Mouse (Mus musculus): ENCODE data around the gene Gapvd1.

The Gapvd1 gene

GRCm38 (mm10) chr2:34708675-34709074 is 46.4 kb downstream of the Gapvd1 start:
- DNase-seq, result no peak

GRCm38 (mm10) chr2:34696592-34696991 is 58.4 kb downstream of the Gapvd1 start:
- DNase-seq, result no peak

GRCm38 (mm10) chr2:34692861-34693260 is 62.2 kb downstream of the Gapvd1 start:
- DNase-seq, result no peak

- no peak for DNase-seq
Measured at GRCm38 (mm10) chr2:34684076-34684870, 70.8 kb downstream of the Gapvd1 start.

- no peak for DNase-seq
Measured at GRCm38 (mm10) chr2:34677976-34678375, 77.1 kb downstream of the Gapvd1 start.

DNA sequence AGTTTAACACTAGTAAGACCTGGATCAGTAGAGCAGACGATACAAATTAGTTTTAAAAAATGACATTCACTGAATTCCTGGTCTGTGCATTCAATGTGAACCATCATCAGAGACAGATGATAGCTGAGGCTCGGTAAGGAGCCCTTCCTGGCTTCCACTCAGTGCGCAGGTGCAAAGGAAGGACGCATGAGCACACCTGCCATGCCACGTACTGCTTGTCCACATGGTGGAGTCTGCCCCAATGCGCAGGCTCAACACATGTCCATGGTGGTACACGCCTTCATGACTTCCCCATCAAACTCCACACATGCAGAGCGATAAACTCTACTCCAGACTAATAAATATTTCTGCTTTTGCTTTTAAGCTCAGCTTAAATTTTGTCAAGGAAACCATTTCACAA is 78.0 kb downstream of the Gapvd1 start:
- DNase-seq, result no peak

DNA sequence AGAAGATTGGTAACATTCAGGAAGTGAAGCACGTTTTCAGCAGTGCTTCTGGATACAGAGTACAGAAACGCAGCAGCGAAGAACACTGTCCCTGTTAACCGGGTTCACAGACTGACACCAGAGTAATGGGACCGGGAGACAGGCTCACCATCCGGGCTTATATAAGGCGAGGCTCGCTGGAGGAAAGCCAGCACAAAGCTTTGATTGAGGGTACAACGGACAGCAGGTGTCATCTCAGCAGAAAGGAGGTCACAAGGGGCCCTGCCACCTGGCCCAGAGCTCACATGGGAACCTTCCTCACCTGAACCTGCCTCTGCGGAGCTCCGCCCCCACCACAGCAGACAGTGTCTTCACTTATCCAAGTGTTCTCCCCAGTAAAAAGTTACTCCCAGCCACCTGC is 81.2 kb downstream of the Gapvd1 start:
- DNase-seq, result no peak

DNA sequence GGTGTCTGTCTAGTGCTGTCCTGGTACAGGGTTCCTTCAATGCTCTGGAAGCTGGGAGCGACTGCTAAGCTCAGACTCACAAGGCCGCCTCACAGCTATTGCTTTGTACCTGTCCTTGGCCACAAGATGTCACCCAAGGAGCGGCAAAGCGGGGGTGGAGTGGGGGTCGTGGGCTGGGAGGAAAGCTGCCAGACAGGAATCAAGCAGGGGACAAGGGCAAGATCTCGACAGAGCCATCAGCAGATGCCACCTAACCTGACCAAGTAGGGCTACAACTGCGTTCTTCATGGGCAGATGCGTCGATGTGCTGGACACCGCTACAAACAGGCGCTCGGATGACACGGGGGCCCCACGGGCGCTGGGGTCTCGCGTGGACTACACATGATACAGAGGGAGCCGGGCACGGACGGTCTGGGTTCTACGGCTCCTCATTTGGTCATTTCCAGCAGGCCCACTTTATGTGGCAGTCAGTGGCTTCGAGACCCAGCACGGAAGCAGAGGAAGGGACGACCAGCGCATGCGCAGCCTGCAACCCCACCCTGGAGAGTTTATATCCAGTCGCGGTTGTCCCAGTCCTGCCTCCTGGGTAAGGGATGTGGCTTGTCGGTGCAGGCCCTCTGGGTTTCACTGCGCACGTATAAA is 83.5 kb downstream of the Gapvd1 start:
- DNase-seq, result peak; percentile 25 to 32

DNA sequence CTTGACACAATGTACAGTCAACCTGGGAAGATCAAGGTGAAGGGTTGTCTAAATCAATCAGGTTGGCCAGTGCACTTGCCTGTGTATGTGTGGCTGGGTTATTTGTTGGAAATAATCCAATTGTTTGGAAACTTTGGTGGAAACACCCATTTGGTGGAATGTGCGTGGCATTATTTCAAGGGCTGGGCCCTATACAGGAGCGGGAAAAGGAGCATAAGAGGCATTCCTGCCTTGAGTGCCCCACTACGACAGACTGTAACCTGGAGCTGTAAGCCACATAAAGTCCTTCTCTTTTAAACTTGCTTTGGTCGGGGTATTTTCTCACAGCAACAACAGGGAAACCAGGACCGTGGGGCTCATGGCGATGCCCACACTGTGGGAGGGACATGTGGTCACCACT is 84.6 kb downstream of the Gapvd1 start:
- no peak for DNase-seq

- DNase-seq, result no peak
Measured at GRCm38 (mm10) chr2:34669203-34669746, 85.8 kb downstream of the Gapvd1 start.

GRCm38 (mm10) chr2:34668440-34669191 is 86.4 kb downstream of the Gapvd1 start:
- DNase-seq, result no peak

- no peak for DNase-seq
Measured at GRCm38 (mm10) chr2:34667820-34668219, 87.2 kb downstream of the Gapvd1 start.

GRCm38 (mm10) chr2:34647410-34647809 is 107.6 kb downstream of the Gapvd1 start:
- DNase-seq, result no peak

DNA sequence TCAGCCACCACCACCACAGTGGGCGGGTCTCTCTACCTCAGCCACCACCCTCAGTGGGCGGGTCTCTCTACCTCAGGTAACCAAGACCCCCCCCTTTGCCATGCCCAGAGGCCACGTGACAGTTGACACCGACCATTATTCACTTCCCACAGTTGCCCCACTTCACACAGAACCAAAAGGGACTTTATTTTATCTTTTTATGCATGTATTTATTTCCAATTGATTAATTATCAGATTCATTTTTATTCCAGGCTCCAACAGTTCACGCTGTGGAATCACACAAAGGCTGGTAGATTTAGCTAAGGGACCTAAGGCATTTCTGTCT is 108.5 kb downstream of the Gapvd1 start:
- no peak for DNase-seq

DNA sequence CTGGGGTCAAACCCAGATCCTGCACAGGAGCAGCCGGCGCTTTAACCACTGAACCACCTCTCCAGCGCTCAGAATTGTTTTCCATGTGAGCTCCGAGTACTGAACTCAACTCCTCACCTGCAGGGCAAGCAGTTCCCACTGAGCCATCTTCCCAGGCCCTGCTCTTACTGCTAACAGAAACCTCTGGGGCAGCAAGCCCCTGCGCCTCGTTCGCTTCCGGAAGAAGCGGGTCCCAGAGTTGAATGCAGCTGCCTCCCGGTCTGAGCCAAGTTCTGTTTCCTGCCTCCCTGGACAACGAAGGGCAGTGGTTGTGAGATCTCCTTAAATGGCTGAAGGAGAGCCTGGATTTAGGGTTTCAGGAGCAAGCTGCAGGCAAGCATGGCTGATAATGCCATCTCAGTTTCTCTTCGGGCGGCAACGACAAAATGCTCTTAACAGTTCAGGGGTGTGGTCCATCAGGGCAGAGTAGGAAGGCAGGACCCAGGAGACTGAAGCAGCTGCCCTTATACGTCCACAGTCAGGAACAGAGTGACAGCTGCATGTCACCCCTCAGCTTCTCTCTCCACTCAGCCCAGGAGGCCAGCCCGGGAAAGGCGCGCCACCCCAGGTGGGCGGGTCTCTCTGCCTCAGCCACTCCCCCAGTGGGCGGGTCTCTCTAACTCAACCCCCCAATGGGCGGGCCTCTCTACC is 109.0 kb downstream of the Gapvd1 start:
- peak; percentile 92 to 95 for DNase-seq

DNA sequence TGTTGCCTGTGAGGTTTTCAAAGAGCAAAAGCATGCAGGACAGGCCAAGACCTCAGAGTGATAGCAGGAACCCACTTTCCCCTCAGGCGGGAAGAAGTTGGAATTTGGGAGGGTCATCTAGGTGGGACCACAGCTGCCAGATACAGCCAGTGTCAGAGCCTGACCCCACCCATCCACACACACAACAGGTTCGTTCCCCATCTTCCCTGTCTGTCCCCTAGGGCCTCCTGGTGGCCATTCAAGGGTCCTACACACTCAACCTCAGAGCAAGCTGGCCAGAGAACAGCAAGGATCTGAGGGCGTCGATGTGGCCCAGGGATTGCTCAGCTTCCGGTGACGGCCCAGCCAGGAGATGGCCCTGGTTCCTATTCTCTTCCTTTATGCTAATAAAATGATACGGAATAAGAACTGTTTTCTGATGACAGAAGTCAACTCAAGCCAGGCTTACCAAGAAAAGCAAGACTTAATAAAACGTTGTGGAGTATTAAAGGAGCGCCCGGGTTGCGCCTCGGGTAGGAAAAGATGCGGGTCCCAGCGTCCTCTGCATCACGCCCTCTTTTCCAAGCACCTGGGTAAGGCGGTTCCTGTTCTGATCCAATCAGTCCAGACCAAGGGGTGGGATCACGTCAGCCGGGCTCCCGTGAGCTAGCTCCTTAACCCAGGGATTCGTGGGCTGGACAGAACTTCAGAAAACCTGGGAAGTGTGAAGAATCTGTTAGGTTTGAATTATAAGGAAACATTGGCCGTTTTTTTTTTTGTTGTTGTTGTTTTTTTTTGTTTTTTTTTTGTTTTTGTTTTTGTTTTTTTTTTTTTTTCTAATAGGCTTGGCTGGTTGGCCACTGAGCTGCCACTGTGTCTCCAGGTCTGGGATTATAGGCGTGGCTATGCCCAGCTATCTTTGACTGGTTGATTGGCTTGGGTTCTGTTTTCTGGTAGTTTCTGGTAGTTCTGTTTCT is 110.2 kb downstream of the Gapvd1 start:
- peak; percentile 53 to 60 for DNase-seq

DNA sequence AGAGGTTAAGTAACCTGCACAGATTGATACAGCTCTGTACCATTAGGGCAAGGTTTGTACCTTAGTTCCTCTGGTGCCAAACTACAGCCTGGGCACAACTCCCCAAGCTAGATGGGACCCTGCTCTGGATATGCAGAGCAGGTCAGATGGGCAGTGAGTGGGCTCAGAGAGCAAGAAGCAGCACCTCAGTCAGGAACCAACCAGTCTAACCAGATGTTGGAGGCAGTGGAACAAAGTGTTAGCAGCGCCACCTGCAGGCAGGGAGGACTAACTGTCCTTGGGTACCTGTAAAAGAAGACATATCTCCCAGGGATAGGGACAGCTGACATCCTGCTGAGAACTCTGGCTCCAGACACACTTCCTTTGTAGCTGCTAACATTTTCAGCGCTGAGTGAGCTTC is 112.7 kb downstream of the Gapvd1 start:
- peak; percentile 89 for DNase-seq

GRCm38 (mm10) chr2:34639725-34640124 is 115.3 kb downstream of the Gapvd1 start:
- DNase-seq, result no peak

DNA sequence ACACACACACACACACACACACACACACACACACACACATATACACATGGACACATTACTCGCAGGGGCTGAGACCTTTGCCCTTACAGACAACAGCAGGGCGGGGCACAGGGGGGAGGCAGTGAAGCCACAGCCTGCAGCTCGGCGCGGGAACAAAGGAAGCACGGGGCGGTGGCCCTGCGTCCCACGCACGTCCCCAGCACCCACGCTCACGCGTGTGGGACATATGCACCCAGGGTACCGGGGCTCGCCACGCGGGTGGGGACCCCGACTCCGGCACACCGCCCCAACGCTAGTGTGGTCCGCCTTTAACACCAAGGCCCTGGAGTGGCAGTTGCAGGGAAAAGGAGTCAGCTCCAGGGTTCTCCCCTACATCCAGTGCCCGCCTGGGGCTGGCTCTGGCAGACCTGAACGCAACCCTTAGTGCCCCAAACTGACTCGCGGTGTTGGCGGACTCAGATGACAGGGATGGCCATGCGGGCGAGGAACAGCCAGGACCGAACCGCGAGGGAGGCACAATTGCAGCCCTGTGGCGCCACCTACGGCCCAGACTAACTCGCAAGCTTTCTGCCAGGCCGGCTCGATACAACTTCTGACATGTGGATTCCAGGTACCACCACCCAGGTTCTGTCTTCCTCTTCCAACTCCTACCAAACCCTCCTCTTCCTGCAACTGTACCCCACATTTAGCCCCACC is 115.9 kb downstream of the Gapvd1 start:
- peak; percentile 80 to 81 for DNase-seq

GRCm38 (mm10) chr2:34635249-34636165 is 119.5 kb downstream of the Gapvd1 start:
- no peak for DNase-seq

Data from B cell, adult 2 months (primary cell).